Mouse (Mus musculus): ENCODE measurements around the gene Rnf17. TPM values are rescaled to one million over a fixed set of nuclear protein-coding genes. Genes with fewer than 3 reads are reported as not detected.

The Rnf17 gene
- polyA plus RNA-seq, 1 experiment from 2014 or later: 1.3 TPM

DNA sequence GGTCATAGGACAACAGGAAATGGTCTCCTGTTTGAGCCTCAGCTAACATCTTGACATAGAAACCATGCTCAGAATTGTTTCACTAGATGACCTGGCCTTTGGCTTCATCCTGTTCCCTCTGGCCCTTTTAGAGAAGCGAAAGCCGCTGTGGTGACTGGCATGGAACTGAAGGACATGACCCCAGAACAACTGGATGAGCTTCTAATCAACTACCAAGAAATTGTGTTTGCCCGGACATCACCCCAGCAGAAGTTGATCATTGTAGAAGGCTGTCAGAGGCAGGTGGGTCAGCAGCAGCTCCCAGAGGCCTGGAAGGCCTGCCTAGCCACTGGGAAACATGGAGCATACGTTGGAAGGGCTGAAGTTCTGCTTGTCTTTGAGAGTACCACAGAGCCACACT, 20.0 kb upstream of the Rnf17 start:
- no peak for DNase-seq (ENCODE audit: low spot score)
- Histone ChIP-seq H3K36me3 (no peaks in the 10 kb centered on the region), H3K9me3 (no peaks in the 10 kb centered on the region), H3K4me1 (replicated peaks) (peaks cover 4% of the 10 kb centered on the region; the same call in 1 of the 2 replicates), H3K27ac (no peak overlapping the region), H3K27me3 (ENCODE audit: insufficient read depth, poor library complexity, severe bottlenecking) (no peaks in the 10 kb centered on the region), H3K4me3 (no peak overlapping the region)
- 87% methylated on average over 4 of the region's 4 CpGs for WGBS

DNA sequence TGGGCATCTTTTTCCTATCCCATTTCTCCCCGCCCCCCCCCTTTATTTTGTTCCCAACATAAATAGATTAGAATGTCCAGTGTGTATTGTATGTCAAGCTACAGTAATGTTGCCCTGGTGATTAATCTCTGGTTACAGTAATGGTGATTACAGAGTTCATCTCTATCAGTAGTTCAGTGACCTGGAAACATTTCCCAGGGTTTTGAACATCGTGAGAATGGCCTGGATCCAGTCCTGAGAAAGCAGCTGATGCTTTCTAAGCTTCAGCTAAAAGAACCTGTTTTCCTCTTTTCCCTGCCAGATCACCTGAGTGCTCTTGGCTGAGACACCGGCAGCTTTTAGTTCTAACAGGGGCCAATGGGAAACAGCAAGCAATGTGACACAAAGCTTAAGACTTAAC, 12.1 kb upstream of the Rnf17 start:
- H3K36me3 ChIP-seq: no peaks in the 10 kb centered on the region
- no peak overlapping the region for H3K4me3 ChIP-seq
- 71% methylated on average over 3 of the region's 3 CpGs for WGBS
- H3K9me3 ChIP-seq: no peaks in the 10 kb centered on the region
- no peak overlapping the region for H3K27ac ChIP-seq
- DNase-seq (ENCODE audit: low spot score): no peak
- H3K4me1 ChIP-seq (replicated peaks): peaks cover 14% of the 10 kb centered on the region
- H3K27me3 ChIP-seq (ENCODE audit: insufficient read depth, poor library complexity, severe bottlenecking): no peaks in the 10 kb centered on the region

DNA sequence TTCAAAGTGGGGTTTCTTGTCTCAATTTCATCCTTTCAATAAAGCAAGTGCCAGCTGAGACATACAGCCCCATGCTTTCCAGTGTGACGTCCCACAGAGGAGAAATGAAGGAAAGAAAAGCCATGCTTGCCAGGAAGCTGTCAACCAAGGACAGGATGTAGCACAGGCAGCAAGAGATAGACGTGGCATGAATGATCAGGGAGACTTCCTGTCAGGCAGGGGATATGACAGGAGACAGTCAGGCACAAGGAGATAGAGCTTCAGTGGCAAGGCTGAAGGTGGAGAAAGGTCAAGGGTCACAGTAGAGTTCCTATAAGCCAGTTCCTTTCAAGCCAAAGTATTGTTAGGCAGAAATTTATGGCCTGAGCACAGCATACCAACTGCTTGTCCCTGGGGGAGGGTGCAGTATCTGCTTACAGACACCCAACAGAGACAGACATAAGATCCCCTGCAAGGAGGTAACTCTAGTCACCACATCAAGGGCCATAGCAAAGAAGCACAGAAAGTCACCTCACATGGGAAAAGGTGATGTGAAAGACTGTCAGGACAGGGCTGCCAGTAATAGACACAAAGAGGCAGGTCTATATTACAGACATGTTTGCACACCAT, 8.6 kb upstream of the Rnf17 start:
- Histone ChIP-seq H3K9me3 (no peaks in the 10 kb centered on the region), H3K27ac (no peak overlapping the region), H3K4me1 (replicated peaks) (peaks cover 14% of the 10 kb centered on the region), H3K36me3 (no peaks in the 10 kb centered on the region), H3K27me3 (ENCODE audit: insufficient read depth, poor library complexity, severe bottlenecking) (no peaks in the 10 kb centered on the region), H3K4me3 (no peak overlapping the region)
- no peak for DNase-seq (ENCODE audit: low spot score)
- 25% methylated on average over 2 of the region's 2 CpGs for WGBS

DNA sequence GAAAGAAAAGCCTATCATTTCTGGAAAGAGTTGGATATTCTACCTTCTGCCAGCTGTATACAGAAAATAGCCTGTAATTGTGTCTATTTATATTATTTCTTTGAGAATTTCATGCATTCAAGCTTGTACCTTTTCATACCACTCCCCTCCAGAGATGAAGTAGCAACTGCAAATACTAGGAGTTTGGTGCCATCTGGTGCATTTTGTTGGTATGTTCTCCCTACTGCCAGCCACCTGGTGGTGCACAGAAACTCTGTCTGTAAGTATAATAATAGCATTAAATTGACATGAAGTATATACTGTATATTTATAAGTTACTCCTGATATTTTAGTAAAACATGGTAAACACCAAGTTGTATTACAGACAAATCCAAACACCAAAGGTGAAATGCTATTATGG, 4.4 kb upstream of the Rnf17 start:
- Histone ChIP-seq H3K9me3 (no peaks in the 10 kb centered on the region), H3K4me1 (replicated peaks) (peaks cover 14% of the 10 kb centered on the region), H3K27me3 (ENCODE audit: insufficient read depth, poor library complexity, severe bottlenecking) (no peaks in the 10 kb centered on the region), H3K36me3 (no peaks in the 10 kb centered on the region), H3K27ac (no peak overlapping the region), H3K4me3 (no peak overlapping the region)
- DNase-seq (ENCODE audit: low spot score): no peak

DNA sequence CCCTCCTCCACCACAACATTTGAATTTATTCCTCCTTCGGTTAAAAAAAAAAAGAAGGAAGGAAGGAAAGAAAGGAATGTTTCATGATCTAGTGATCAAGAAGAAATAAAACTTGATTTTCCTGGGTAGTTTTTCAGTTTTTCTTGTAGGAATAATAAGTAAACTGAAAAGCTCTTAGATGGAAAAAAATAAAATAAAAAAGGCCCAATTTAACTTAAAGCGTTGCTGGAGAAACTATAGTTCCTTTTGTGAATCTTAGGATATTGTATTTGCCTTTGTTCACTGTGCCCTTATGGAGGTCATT, 643 bp downstream of the Rnf17 start:
- WGBS: 92% methylated on average over 2 of the region's 2 CpGs
- DNase-seq (ENCODE audit: low spot score): no peak

GRCm38 (mm10) chr14:56462090-56462489, 59.7 kb downstream of the Rnf17 start:
- Histone ChIP-seq H3K27ac (no peak overlapping the region), H3K36me3 (no peaks in the 10 kb centered on the region), H3K4me1 (replicated peaks) (no peaks in the 10 kb centered on the region), H3K4me3 (no peak overlapping the region), H3K27me3 (ENCODE audit: insufficient read depth, poor library complexity, severe bottlenecking) (no peaks in the 10 kb centered on the region), H3K9me3 (no peaks in the 10 kb centered on the region)
- no peak for DNase-seq (ENCODE audit: low spot score)
- 67% methylated on average over 2 of the region's 2 CpGs for WGBS

More for the DNA sequence above, 643 bp downstream of the Rnf17 start:
- H3K27ac ChIP-seq: no peak overlapping the region
- no peak overlapping the region for H3K4me3 ChIP-seq
- H3K36me3 ChIP-seq: no peaks in the 10 kb centered on the region
- H3K4me1 ChIP-seq (replicated peaks): 0 out of 2 replicates have a peak, but pooled peaks cover 3% of the 10 kb centered on the region
- no peaks in the 10 kb centered on the region for H3K27me3 ChIP-seq (ENCODE audit: insufficient read depth, poor library complexity, severe bottlenecking)
- H3K9me3 ChIP-seq: no peaks in the 10 kb centered on the region

GRCm38 (mm10) chr14:56462729-56463128, 60.3 kb downstream of the Rnf17 start:
- no peaks in the 10 kb centered on the region for H3K27me3 ChIP-seq (ENCODE audit: insufficient read depth, poor library complexity, severe bottlenecking)
- 73% methylated on average over 1 of the region's 1 CpGs for WGBS

GRCm38 (mm10) chr14:56468145-56468544, 65.8 kb downstream of the Rnf17 start:
- Histone ChIP-seq H3K36me3 (no peaks in the 10 kb centered on the region), H3K27me3 (ENCODE audit: insufficient read depth, poor library complexity, severe bottlenecking) (no peaks in the 10 kb centered on the region), H3K4me1 (replicated peaks) (no peaks in the 10 kb centered on the region), H3K27ac (no peak overlapping the region), H3K9me3 (no peaks in the 10 kb centered on the region), H3K4me3 (no peak overlapping the region)
- 58% methylated on average over 1 of the region's 1 CpGs for WGBS
- DNase-seq (ENCODE audit: low spot score): peak; percentile 5

More at GRCm38 (mm10) chr14:56462729-56463128, 60.3 kb downstream of the Rnf17 start:
- no peak overlapping the region for H3K4me3 ChIP-seq
- H3K27ac ChIP-seq: no peak overlapping the region
- H3K4me1 ChIP-seq (replicated peaks): no peaks in the 10 kb centered on the region
- H3K36me3 ChIP-seq: no peaks in the 10 kb centered on the region
- DNase-seq (ENCODE audit: low spot score): no peak
- H3K9me3 ChIP-seq: no peaks in the 10 kb centered on the region

- Histone ChIP-seq H3K27ac (no peak overlapping the region), H3K4me1 (replicated peaks) (no peaks in the 10 kb centered on the region)
Observed at GRCm38 (mm10) chr14:56489806-56490205, 87.4 kb downstream of the Rnf17 start.

DNA sequence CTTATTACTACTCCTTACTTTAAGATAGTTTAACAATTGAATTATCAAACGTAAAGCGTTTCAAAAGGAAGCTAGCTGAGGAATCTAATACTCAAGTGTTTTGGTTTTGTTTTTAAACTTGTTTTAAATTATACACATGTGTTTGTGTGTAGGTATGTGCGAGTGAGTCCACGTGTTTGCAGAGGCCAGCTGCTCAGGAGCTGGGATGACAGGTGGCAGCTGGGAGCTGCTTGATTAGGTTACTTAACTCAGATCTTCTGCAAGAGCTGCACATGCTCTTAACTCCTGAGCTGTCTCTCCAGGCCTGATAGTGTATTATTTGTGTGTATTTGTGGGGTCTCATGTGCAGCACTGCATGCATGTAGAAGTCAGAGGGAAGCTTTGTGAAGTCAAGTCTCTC, 100.0 kb downstream of the Rnf17 start:
- DNase-seq (ENCODE audit: low spot score): no peak
- WGBS: 84% methylated on average over 4 of the region's 4 CpGs
- Histone ChIP-seq H3K36me3 (no peaks in the 10 kb centered on the region), H3K27ac (no peak overlapping the region), H3K4me1 (replicated peaks) (no peaks in the 10 kb centered on the region), H3K27me3 (ENCODE audit: insufficient read depth, poor library complexity, severe bottlenecking) (no peaks in the 10 kb centered on the region), H3K4me3 (no peak overlapping the region), H3K9me3 (no peaks in the 10 kb centered on the region)

More at GRCm38 (mm10) chr14:56489806-56490205, 87.4 kb downstream of the Rnf17 start:
- no peaks in the 10 kb centered on the region for H3K27me3 ChIP-seq (ENCODE audit: insufficient read depth, poor library complexity, severe bottlenecking)
- no peak for DNase-seq (ENCODE audit: low spot score)
- H3K4me3 ChIP-seq: no peak overlapping the region
- H3K9me3 ChIP-seq: no peaks in the 10 kb centered on the region
- no peaks in the 10 kb centered on the region for H3K36me3 ChIP-seq

DNA sequence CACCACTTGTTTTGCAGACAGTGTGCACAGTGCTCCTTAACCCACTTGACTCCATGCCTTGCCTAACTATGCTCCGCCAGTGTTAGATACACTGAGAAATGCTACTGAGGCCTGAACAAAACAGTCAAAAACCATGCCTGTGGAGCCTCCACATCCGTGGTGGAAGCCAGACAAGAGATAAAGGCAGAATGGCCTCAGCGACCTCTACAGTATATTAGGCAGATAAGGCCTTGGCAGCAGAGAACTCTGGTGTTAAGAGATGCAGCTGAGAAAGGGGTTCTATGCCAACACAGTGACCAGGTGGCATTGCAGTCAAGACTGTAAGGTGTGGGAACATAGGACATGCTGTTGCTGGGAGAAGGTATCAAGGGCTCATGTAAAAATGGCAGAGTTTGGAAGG, 104.4 kb downstream of the Rnf17 start:
- Histone ChIP-seq H3K27ac (no peak overlapping the region), H3K4me1 (replicated peaks) (no peaks in the 10 kb centered on the region), H3K36me3 (no peaks in the 10 kb centered on the region), H3K9me3 (no peaks in the 10 kb centered on the region), H3K4me3 (no peak overlapping the region), H3K27me3 (ENCODE audit: insufficient read depth, poor library complexity, severe bottlenecking) (no peaks in the 10 kb centered on the region)
- 75% methylated on average over 3 of the region's 3 CpGs for WGBS
- no peak for DNase-seq (ENCODE audit: low spot score)

- H3K9me3 ChIP-seq: no peaks in the 10 kb centered on the region
- H3K36me3 ChIP-seq: no peaks in the 10 kb centered on the region
- WGBS: 29% methylated on average over 6 of the region's 6 CpGs
- H3K4me3 ChIP-seq: no peak overlapping the region
- H3K27me3 ChIP-seq (ENCODE audit: insufficient read depth, poor library complexity, severe bottlenecking): no peaks in the 10 kb centered on the region
- H3K4me1 ChIP-seq (replicated peaks): no peaks in the 10 kb centered on the region
- no peak overlapping the region for H3K27ac ChIP-seq
- DNase-seq (ENCODE audit: low spot score): peak; percentile 49
Observed at GRCm38 (mm10) chr14:56512084-56512483, 109.7 kb downstream of the Rnf17 start.

DNA sequence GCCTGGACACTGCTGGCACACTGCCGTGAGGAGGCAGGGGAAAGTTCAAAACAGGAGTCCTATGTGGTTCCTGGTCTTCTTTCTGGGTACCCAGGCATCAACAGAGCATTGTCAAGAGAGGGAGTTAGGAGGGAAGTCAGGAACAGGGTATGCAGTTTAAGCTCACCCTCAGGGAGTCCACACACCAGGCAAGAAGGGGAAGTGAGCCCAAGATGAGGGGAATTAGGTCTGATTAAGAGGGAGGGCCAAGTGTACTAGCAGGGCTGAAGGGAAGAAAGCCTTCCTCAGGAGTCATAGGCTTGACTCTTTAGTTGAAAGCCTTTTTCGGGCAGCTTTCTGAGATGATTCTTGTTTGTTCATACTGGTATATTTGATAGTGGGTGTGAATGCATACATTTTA, 112.4 kb downstream of the Rnf17 start:
- DNase-seq (ENCODE audit: low spot score): no peak
- no peak overlapping the region for H3K27ac ChIP-seq
- no peaks in the 10 kb centered on the region for H3K36me3 ChIP-seq
- WGBS: 79% methylated on average over 2 of the region's 2 CpGs
- no peaks in the 10 kb centered on the region for H3K27me3 ChIP-seq (ENCODE audit: insufficient read depth, poor library complexity, severe bottlenecking)
- H3K9me3 ChIP-seq: no peaks in the 10 kb centered on the region
- H3K4me3 ChIP-seq: no peak overlapping the region
- no peaks in the 10 kb centered on the region for H3K4me1 ChIP-seq (replicated peaks)

DNA sequence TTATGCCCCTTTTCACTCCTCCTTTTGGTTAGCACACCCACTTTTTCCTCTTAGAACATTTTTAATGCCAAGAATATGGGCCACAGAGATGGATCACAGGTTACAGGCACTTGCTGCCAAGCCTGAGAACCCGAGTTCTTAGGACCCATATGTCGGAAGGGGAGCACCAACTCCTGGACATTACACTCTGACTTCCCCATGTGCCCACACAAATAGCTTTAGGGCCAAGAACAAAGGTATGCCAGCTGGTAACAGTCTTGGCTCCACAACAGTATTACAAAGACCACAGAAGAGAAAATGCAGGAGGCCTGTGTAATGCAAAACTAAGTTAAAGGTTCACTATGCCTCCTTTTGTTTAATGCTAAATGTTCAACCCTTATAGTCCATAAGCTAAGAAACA, 128.4 kb downstream of the Rnf17 start:
- H3K27ac ChIP-seq: no peak overlapping the region
- H3K36me3 ChIP-seq: peaks cover 84% of the 10 kb centered on the region
- no peaks in the 10 kb centered on the region for H3K4me1 ChIP-seq (replicated peaks)
- DNase-seq (ENCODE audit: low spot score): no peak
- no peaks in the 10 kb centered on the region for H3K27me3 ChIP-seq (ENCODE audit: insufficient read depth, poor library complexity, severe bottlenecking)
- H3K9me3 ChIP-seq: no peaks in the 10 kb centered on the region
- H3K4me3 ChIP-seq: no peak overlapping the region
- WGBS: 80% methylated on average over 2 of the region's 2 CpGs

All from hindbrain, embryonic 10.5 days (tissue).